Mouse (Mus musculus) limb, embryonic 11.5 days (tissue): ENCODE results near the gene Kit. TPM values are rescaled to one million over a fixed set of nuclear protein-coding genes. Genes with fewer than 3 reads are reported as not detected.

Experiments used
- ATAC-seq: fragments of 200-750 bp; cut with Nextera tagmentation; 2 replicates; pipeline ENCODE4 v1.8.0; 2017; ENCODE audit warnings: low read depth; ENCODE audit not compliant: insufficient number of reproducible peaks, low FRiP score, low TSS enrichment
- DNase-seq: peaks from one replicate; pipeline ENCODE4 v3.0.0-alpha.2; 2015; ENCODE audit warnings: low spot score
- H3K27ac ChIP-seq: fragments of 300-500 bp; sonication (generic); replicated peaks from 2 replicates; pipeline ENCODE4 v1.5.1; 2014; ENCODE audit warnings: low read depth, mild to moderate bottlenecking, low read length
- H3K27me3 ChIP-seq: fragments of 300-500 bp; sonication (generic); 2 replicates; pipeline ENCODE4 v1.6.1; 2014; ENCODE audit warnings: mild to moderate bottlenecking, low read length, mixed read lengths; ENCODE audit not compliant: control insufficient read depth, insufficient read depth
- H3K36me3 ChIP-seq: fragments of 300-500 bp; sonication (generic); 2 replicates; pipeline ENCODE4 v1.6.1; 2014; ENCODE audit warnings: mild to moderate bottlenecking, low read length, moderate library complexity, mixed read lengths; ENCODE audit not compliant: control insufficient read depth, insufficient read depth
- H3K4me1 ChIP-seq: fragments of 300-500 bp; sonication (generic); 2 replicates; pipeline ENCODE4 v1.6.1; 2014; ENCODE audit warnings: low read length, mixed read lengths; ENCODE audit not compliant: control insufficient read depth, insufficient read depth
- H3K4me2 ChIP-seq: fragments of 300-500 bp; sonication (generic); 2 replicates; pipeline ENCODE4 v1.6.1; 2014; ENCODE audit warnings: low read depth, mild to moderate bottlenecking, moderate library complexity; ENCODE audit not compliant: severe bottlenecking
- H3K4me3 ChIP-seq: fragments of 300-500 bp; sonication (generic); 2 replicates; pipeline ENCODE4 v1.5.1; 2014; ENCODE audit warnings: low read depth, low read length
- H3K9ac ChIP-seq: fragments of 300-500 bp; sonication (generic); 2 replicates; pipeline ENCODE4 v1.6.1; 2014; ENCODE audit warnings: mild to moderate bottlenecking, low read length
- H3K9me3 ChIP-seq: fragments of 300-500 bp; sonication (generic); 2 replicates; pipeline ENCODE4 v1.6.1; 2016; ENCODE audit warnings: low read length; ENCODE audit not compliant: control insufficient read depth
- WGBS: fragments of 180-500 bp; shearing (Covaris S2); extraction: QIAGEN DNeasy Blood & Tissue Kit; methylation state at CpG from one replicate; pipeline ENCODE4 v1.1.7; 2014; 5-methylcytosine and 5-hydroxymethylcytosine counted together
- polyA plus RNA-seq: library from polyadenylated mRNA; unstranded; fragments of >200 nt; fragmentation: Nextera tagmentation; extraction: Ambion mirVana; gene quantifications from 2 replicates; pipeline ENCODE4 v1.2.1, GENCODE M21; 2014

Gene Kit
- polyA plus RNA-seq, 1 experiment from 2014 or later = 15.5 TPM

DNA sequence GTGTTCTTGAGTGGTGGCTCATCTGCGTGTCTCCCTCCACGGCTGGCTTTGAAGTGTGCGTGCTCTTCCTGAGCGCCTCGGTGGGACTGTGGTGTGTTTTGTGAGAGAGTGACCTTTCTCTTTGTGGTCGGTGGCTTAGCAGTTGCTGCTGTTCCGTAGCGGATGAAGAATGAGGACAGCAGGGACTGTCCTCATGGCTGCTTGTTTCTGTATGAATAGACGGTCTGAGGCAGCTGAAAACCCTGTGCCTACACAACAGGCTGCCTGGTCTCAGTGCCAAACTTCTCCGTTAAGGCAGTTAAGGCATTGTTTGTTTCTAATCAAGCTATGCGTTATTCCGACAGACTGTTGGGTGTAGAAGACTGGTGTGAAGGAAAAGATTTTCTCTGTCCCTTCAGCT is 87.8 kb downstream of the Kit start:
- no peaks in the 10 kb centered on the region for H3K9me3 ChIP-seq
- H3K4me3 ChIP-seq = no peak overlapping the region
- no peak overlapping the region for H3K4me2 ChIP-seq
- H3K27ac ChIP-seq = no peak overlapping the region
- WGBS = 88% methylated on average over 12 of the region's 12 CpGs
- no peaks in the 10 kb centered on the region for H3K27me3 ChIP-seq
- H3K9ac ChIP-seq = no peak overlapping the region
- no peaks in the 10 kb centered on the region for H3K4me1 ChIP-seq
- DNase-seq = no peak
- ATAC-seq = no peak
- no peaks in the 10 kb centered on the region for H3K36me3 ChIP-seq

DNA sequence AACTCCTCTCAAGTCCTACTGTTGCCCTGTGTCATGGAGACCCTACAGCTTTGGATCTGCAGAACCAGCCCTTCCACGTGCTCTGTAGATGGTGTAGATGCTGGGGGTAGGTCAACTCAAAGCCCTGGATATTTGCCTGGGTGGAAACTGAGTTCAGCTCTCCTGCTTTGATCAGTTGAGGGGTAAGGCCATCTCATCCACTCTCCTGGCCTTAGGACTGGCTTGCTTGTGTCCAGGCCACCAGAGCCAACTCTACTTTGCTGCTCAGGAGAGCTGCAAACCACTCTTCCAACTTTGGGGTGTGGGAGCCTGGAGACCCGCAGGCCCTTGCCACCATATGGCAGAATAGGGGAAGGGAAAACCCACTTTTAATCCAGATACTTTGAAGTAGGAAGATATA is 89.1 kb downstream of the Kit start:
- Histone ChIP-seq H3K27ac (no peak overlapping the region), H3K4me2 (no peak overlapping the region), H3K9ac (no peak overlapping the region), H3K36me3 (no peaks in the 10 kb centered on the region), H3K27me3 (no peaks in the 10 kb centered on the region), H3K4me3 (no peak overlapping the region), H3K9me3 (no peaks in the 10 kb centered on the region), H3K4me1 (no peaks in the 10 kb centered on the region)
- no peak for ATAC-seq
- DNase-seq = no peak
- WGBS = 88% methylated on average over 2 of the region's 2 CpGs

DNA sequence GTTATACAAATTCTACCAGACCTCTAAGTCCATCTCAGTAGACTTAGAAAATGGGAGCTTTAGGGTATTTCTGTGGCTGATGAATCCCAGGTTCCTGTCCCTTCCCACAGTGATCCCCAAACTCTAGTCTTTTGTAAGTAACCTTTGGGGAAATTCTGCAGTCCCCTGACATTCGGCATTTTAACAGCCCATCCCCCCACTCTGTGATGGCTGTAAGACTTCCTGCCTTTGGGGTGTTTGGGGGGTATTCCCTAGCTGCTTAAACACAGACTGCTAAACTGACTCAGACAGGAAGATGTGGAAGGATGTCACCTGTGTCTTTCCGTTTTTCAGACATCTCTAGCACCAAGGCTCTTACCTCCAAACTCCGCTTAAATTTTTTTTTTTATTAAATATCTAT is 92.4 kb downstream of the Kit start:
- DNase-seq = no peak
- 69% methylated on average over 3 of the region's 3 CpGs for WGBS
- H3K4me3 ChIP-seq = no peak overlapping the region
- no peaks in the 10 kb centered on the region for H3K4me1 ChIP-seq
- H3K27me3 ChIP-seq = no peaks in the 10 kb centered on the region
- no peak overlapping the region for H3K9ac ChIP-seq
- no peaks in the 10 kb centered on the region for H3K9me3 ChIP-seq
- H3K4me2 ChIP-seq = no peak overlapping the region
- no peaks in the 10 kb centered on the region for H3K36me3 ChIP-seq
- no peak for ATAC-seq
- H3K27ac ChIP-seq = no peak overlapping the region

DNA sequence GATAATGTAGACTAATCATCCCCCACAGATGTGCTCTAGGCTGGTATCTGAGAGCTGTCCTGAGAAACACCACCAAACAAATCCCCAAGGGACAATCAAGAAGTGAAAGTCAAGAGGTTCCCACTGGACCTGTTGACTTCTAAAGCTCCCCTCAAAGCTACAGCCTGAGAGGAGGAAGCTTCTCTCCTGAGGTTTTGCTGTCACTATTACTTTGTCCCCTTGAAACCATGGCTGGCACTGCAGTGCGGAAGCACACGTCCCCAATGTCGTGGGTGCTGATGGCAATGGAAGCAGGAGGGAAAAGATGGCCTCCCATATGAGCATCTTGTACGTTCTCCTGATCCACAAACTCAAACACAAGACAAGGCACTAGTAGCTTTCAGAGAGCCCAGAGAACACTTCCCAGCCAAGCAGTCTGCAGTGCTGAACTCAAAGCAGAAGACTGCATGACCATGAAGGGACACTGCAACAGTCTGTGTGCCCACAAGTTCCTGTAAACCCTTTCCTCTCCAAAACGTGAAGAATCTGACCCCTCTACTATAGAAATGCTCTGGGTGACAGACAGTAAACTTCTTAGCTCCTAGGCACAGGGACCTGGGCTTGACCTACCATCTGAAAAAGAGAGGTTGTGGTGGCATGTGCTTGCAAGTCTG is 96.5 kb downstream of the Kit start:
- no peak for ATAC-seq
- H3K4me1 ChIP-seq = no peaks in the 10 kb centered on the region
- no peak overlapping the region for H3K27ac ChIP-seq
- H3K4me2 ChIP-seq = no peak overlapping the region
- H3K9me3 ChIP-seq = no peaks in the 10 kb centered on the region
- no peak overlapping the region for H3K4me3 ChIP-seq
- no peaks in the 10 kb centered on the region for H3K27me3 ChIP-seq
- H3K9ac ChIP-seq = no peak overlapping the region
- no peak for DNase-seq
- 88% methylated on average over 5 of the region's 5 CpGs for WGBS
- no peaks in the 10 kb centered on the region for H3K36me3 ChIP-seq

DNA sequence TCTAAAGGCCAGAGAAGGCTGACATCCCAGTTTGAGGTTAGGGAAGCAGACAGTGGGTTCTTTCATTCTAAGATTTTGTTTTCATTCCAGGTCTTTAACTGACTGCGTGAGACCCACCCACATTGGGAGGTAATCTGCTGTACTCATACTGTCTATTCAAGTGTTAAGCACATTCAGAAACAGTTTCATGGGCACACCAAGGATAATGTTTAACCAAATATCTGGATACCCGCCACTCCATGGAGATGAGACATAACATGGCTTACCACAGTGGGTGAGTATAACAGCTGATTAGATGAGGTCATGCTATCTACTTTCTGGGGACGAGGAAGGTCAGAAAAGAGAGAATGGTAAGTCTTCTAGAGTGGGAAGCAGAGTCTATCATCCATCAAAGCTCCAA is 101.3 kb downstream of the Kit start:
- DNase-seq = no peak
- Histone ChIP-seq H3K9ac (no peak overlapping the region), H3K4me1 (no peaks in the 10 kb centered on the region), H3K4me3 (no peak overlapping the region), H3K27me3 (no peaks in the 10 kb centered on the region), H3K4me2 (no peak overlapping the region), H3K9me3 (no peaks in the 10 kb centered on the region), H3K36me3 (no peaks in the 10 kb centered on the region), H3K27ac (no peak overlapping the region)
- no peak for ATAC-seq
- WGBS = 87% methylated on average over 3 of the region's 3 CpGs

DNA sequence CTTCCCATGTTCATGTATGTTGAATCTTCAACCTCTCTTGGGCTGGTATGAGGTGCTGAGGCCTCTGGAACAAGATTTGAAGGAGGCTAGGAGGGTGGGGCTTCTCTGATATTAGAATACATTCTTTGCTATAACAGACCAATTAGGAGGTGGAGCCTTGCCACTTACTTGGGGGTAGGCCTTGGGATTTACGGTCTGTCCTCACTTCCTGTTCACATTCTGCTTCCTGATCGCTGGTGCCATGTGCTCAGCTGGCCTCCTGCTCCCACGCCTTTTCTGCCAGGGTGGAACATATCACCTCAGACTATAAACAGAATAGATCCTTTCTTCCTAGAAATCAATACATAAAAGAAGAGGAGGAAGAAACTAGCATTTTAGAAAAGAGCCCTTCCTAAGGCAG is 105.2 kb downstream of the Kit start:
- H3K27ac ChIP-seq = no peak overlapping the region
- 63% methylated on average over 3 of the region's 3 CpGs for WGBS
- H3K36me3 ChIP-seq = no peaks in the 10 kb centered on the region
- no peak overlapping the region for H3K4me3 ChIP-seq
- no peak overlapping the region for H3K9ac ChIP-seq
- H3K9me3 ChIP-seq = no peaks in the 10 kb centered on the region
- no peak for DNase-seq
- ATAC-seq = no peak
- H3K27me3 ChIP-seq = no peaks in the 10 kb centered on the region
- H3K4me1 ChIP-seq = no peaks in the 10 kb centered on the region
- H3K4me2 ChIP-seq = no peak overlapping the region

DNA sequence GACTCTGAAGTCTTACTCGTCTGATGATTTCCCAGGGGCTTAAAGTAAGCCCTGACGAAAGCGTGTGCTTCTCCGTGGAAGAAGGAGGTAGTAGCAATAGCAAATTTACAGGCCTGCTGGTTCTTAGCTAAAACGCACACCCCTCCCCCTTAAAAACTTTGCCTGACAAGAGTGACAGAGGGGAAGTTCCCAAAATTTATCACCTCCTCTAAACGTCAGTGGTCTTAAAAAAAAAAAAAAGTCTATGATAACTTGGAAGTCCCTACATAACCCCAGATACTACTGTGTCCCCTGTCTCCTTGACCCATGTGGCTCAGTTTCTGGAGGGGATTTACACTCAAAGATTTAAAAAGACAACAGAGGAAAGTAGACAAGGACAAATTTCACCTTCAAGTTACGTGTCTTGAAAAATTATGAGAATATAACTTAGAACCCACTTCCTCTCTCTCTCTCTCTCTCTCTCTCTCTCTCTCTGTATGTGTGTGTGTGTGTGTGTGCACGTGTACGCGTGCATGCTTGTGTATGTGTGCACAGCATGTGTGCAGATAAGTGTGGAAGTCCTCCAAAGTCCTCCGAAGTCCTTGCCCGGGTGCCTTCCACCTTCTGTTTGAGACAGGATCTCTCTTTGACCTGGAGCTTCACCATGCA is 120.6 kb downstream of the Kit start:
- WGBS = 81% methylated on average over 12 of the region's 12 CpGs
- no peaks in the 10 kb centered on the region for H3K36me3 ChIP-seq
- no peak overlapping the region for H3K9ac ChIP-seq
- H3K27me3 ChIP-seq = no peaks in the 10 kb centered on the region
- DNase-seq (no peak), ATAC-seq (no peak)
- no peaks in the 10 kb centered on the region for H3K4me1 ChIP-seq
- no peak overlapping the region for H3K4me2 ChIP-seq
- no peak overlapping the region for H3K27ac ChIP-seq
- no peaks in the 10 kb centered on the region for H3K9me3 ChIP-seq
- H3K4me3 ChIP-seq = no peak overlapping the region

DNA sequence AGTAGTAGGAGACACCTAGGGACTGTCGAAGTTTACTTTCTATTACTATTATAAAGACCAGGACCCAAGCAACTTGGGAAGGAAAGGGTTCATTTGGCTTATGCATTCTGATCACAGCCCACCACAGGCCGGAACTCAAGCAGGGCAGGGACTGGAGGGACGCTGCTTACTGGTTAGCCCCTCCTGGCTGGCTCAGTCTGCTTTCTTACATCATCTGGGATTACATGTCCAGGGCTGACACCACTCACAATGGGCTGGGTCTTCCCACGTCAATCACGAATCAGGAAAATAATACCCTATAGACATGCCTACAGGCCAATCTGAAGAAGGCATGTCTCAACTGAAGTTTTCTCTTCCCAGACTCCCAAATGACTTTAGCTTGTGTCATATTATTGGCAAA is 122.2 kb downstream of the Kit start:
- WGBS = 86% methylated on average over 5 of the region's 5 CpGs
- Histone ChIP-seq H3K4me2 (no peak overlapping the region), H3K4me3 (no peak overlapping the region), H3K9ac (no peak overlapping the region), H3K27me3 (no peaks in the 10 kb centered on the region), H3K36me3 (no peaks in the 10 kb centered on the region), H3K4me1 (no peaks in the 10 kb centered on the region), H3K27ac (no peak overlapping the region), H3K9me3 (no peaks in the 10 kb centered on the region)
- ATAC-seq (no peak), DNase-seq (no peak)

DNA sequence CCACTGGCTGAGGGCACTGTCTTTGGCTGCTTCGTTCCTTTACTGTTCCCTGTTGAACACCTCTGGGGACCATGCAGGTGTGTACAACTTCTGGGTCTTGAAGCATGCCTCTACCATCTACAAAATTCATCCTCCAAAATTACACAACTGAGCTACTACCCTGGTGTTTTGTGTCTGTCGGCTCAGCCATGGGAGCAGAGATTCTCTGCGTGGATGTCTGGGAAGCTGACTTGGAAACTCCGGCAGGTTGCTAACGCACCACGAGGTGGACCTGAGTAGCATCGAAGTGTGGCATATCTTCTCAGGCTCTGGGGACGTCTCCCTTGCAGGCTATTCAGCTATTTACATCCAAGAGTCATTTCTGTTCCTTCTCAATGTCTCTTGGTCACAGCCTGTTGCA is 123.8 kb downstream of the Kit start:
- DNase-seq (no peak), ATAC-seq (no peak)
- Histone ChIP-seq H3K4me2 (no peak overlapping the region), H3K9ac (no peak overlapping the region), H3K4me1 (no peaks in the 10 kb centered on the region), H3K9me3 (no peaks in the 10 kb centered on the region), H3K36me3 (no peaks in the 10 kb centered on the region), H3K27me3 (no peaks in the 10 kb centered on the region), H3K4me3 (no peak overlapping the region), H3K27ac (no peak overlapping the region)
- 87% methylated on average over 8 of the region's 8 CpGs for WGBS
